Mouse (Mus musculus): ENCODE results near the gene C130074G19Rik.

Gene C130074G19Rik

GRCm38 (mm10) chr1:184873910-184874309 lies 9.1 kb downstream of the C130074G19Rik start:
- DNase-seq (ENCODE audit: low spot score in 2 of 2) = no peak

- DNase-seq (ENCODE audit: low spot score in 2 of 2) = no peak
Observed at GRCm38 (mm10) chr1:184872069-184872819, 10.8 kb downstream of the C130074G19Rik start.

- DNase-seq (ENCODE audit: low spot score in 2 of 2) = no peak
Observed at GRCm38 (mm10) chr1:184871506-184871905, 11.5 kb downstream of the C130074G19Rik start.

GRCm38 (mm10) chr1:184870646-184871385 lies 12.2 kb downstream of the C130074G19Rik start:
- DNase-seq (ENCODE audit: low spot score in 2 of 2) = no peak

- no peak for DNase-seq (ENCODE audit: low spot score in 2 of 2)
Observed at GRCm38 (mm10) chr1:184869939-184870565, 13.0 kb downstream of the C130074G19Rik start.

- DNase-seq (ENCODE audit: low spot score in 2 of 2) = no peak
Observed at GRCm38 (mm10) chr1:184867640-184868120, 15.3 kb downstream of the C130074G19Rik start.

- DNase-seq (ENCODE audit: low spot score in 2 of 2) = no peak
Observed at GRCm38 (mm10) chr1:184864381-184864801, 18.6 kb downstream of the C130074G19Rik start.

- no peak for DNase-seq (ENCODE audit: low spot score in 2 of 2)
Observed at GRCm38 (mm10) chr1:184862636-184863035, 20.4 kb downstream of the C130074G19Rik start.

GRCm38 (mm10) chr1:184861551-184861950 lies 21.5 kb downstream of the C130074G19Rik start:
- DNase-seq (ENCODE audit: low spot score in 2 of 2) = no peak

GRCm38 (mm10) chr1:184860276-184860675 lies 22.7 kb downstream of the C130074G19Rik start:
- DNase-seq (ENCODE audit: low spot score in 2 of 2) = no peak

- DNase-seq (ENCODE audit: low spot score in 2 of 2) = no peak
Observed at GRCm38 (mm10) chr1:184858253-184858652, 24.8 kb downstream of the C130074G19Rik start.

- DNase-seq (ENCODE audit: low spot score in 2 of 2) = no peak
Observed at GRCm38 (mm10) chr1:184857216-184857615, 25.8 kb downstream of the C130074G19Rik start.

GRCm38 (mm10) chr1:184853922-184854321 lies 29.1 kb downstream of the C130074G19Rik start:
- no peak for DNase-seq (ENCODE audit: low spot score in 2 of 2)

GRCm38 (mm10) chr1:184853339-184853738 lies 29.7 kb downstream of the C130074G19Rik start:
- peak; percentile 27 to 54 for DNase-seq (ENCODE audit: low spot score in 2 of 2)

GRCm38 (mm10) chr1:184851741-184852618 lies 31.0 kb downstream of the C130074G19Rik start:
- DNase-seq (ENCODE audit: low spot score in 2 of 2) = peak; percentile 71 to 75

- DNase-seq (ENCODE audit: low spot score in 2 of 2) = no peak
Observed at GRCm38 (mm10) chr1:184851166-184851565, 31.9 kb downstream of the C130074G19Rik start.

- DNase-seq (ENCODE audit: low spot score in 2 of 2) = no peak
Observed at GRCm38 (mm10) chr1:184846973-184847372, 36.0 kb downstream of the C130074G19Rik start.

GRCm38 (mm10) chr1:184846092-184846750 lies 36.8 kb downstream of the C130074G19Rik start, which contains the start of gene Marc2:
Gene Marc2 (minus strand): TSS chr1:184846451.
- DNase-seq (ENCODE audit: low spot score in 2 of 2) = no peak

- DNase-seq (ENCODE audit: low spot score in 2 of 2) = peak; percentile 70 to 83
Observed at GRCm38 (mm10) chr1:184845111-184846071, 37.6 kb downstream of the C130074G19Rik start.

Measured in frontal cortex, postnatal 10 days (tissue).